Mouse (Mus musculus): Measurements from ENCODE around the gene Cd244a. TPM values are rescaled to one million over a fixed set of nuclear protein-coding genes. Genes with fewer than 3 reads are reported as not detected.

Cd244a gene
- 3.2 TPM for total RNA-seq (2023)

GRCm38 (mm10) chr1:171558898-171559297, at the start of gene Cd244a:
Cd244a (plus strand) TSS chr1:171559193.

GRCm38 (mm10) chr1:171535194-171535593, 23.8 kb upstream of the Cd244a start, which contains the start of gene Itln1:
Itln1 (minus strand) TSS chr1:171535294.

GRCm38 (mm10) chr1:171607176-171607575, 48.2 kb downstream of the Cd244a start, which contains the start of gene Ly9:
Ly9 (minus strand) TSS chr1:171607410.

GRCm38 (mm10) chr1:171652734-171653133, 93.7 kb downstream of the Cd244a start, which contains the start of gene Slamf7:
Slamf7 (minus strand) TSS chr1:171653035.

Other genes with a start within 250 kb of the Cd244a start
- 24.5 TPM for gene Dedd, start 230.0 kb upstream of the Cd244a start, total RNA-seq (2023)
- 28.0 TPM for gene Nit1, start 213.5 kb upstream of the Cd244a start, total RNA-seq (2023)
- gene Pfdn2, start 213.5 kb upstream of the Cd244a start, total RNA-seq (2023): 79.6 TPM
- 1.3 TPM for gene Klhdc9, start 198.4 kb upstream of the Cd244a start, total RNA-seq (2023)
- 0.24 TPM for gene Nectin4, start 189.1 kb upstream of the Cd244a start, total RNA-seq (2023)
- 203 TPM for gene Arhgap30, start 170.2 kb upstream of the Cd244a start, total RNA-seq (2023)
- 102 TPM for gene Usf1, start 147.9 kb upstream of the Cd244a start, total RNA-seq (2023)
- 5.8 TPM for gene Tstd1, start 140.3 kb upstream of the Cd244a start, total RNA-seq (2023)
- 0.46 TPM for gene F11r, start 121.7 kb upstream of the Cd244a start, total RNA-seq (2023)
- gene Alyref2, start 55.7 kb upstream of the Cd244a start, total RNA-seq (2023): 4.2 TPM
- not detected for gene Itln1, start 23.9 kb upstream of the Cd244a start, total RNA-seq (2023)
- gene Ly9, start 48.2 kb downstream of the Cd244a start, total RNA-seq (2023): 107 TPM
- gene Slamf7, start 93.8 kb downstream of the Cd244a start, total RNA-seq (2023): 6.6 TPM
- gene Cd48, start 122.8 kb downstream of the Cd244a start, total RNA-seq (2023): 131 TPM
- gene Slamf1, start 207.9 kb downstream of the Cd244a start, total RNA-seq (2023): 25.3 TPM